Mouse (Mus musculus) spleen, adult 2 months (tissue): ENCODE measurements around the gene Gng8.

ENCODE experiments used
- CTCF ChIP-seq: fragments of 200-500 bp; IDR thresholded peaks from 2 replicates; pipeline ENCODE4 v1.5.1; 2011; ENCODE audit warnings: mild to moderate bottlenecking, inconsistent platforms; ENCODE audit not compliant: insufficient read depth, insufficient read length, insufficient replicate concordance; ENCODE audit errors: extremely low read depth
- POLR2A ChIP-seq: fragments of 200-500 bp; IDR thresholded peaks from 2 replicates; pipeline ENCODE4 v1.6.1; 2011; ENCODE audit warnings: low read depth, low read length, inconsistent platforms

DNA sequence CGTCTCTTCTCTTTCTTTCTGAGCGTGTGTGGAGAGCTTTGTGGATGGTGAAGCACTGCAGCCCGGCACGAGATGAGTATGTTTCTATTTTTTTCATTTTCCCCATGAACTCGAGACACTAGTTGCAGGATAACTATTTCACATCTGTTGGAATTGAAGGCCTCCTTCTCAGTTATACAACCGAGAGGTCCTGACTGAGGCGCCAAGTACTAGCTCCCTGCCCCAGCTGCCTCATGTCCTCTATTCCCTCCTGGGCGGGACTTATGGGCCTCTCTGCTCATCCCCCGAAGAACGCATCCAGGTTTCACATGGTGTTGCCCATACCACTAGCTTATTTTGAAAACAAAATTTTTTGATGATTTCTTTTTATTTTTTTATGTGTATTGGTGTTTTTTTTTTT, 3.9 kb downstream of the Gng8 start:
- TF ChIP-seq CTCF (no peak), POLR2A (no peak)
